ENCODE assay signal across 24 mouse cellular contexts in genomic region chr1:184534511-184534910, GRCm38 (mm10).
DNase-seq lines count a peak whose midpoint lies in the region; ATAC-seq and TF ChIP-seq lines count a peak whose summit lies in the region.
"Had no signal": no experiment of that assay in that cellular context is flagged by ENCODE, and none has a peak within 500 bp of the region (broad histone marks: within the 10 kb centered on the region; RNA-seq: fewer than 3 reads in every experiment).

No protein-coding gene starts in this region.

- no peaks in the 10 kb centered on the region for H3K36me3 ChIP-seq in heart, embryonic 10.5 days
- H3K36me3 ChIP-seq in CH12.LX (replicated peaks in 1 of 2; ENCODE audit: control insufficient read depth in 1 of 2, insufficient read depth in 1 of 2, low read length in 1 of 2), result no peaks in the 10 kb centered on the region
- no peaks in the 10 kb centered on the region for H3K36me3 ChIP-seq in hindbrain, embryonic 14.5 days (replicated peaks; ENCODE audit: control insufficient read depth, insufficient read depth)
- H3K36me3 ChIP-seq in forebrain, embryonic 12.5 days (replicated peaks), result no peaks in the 10 kb centered on the region
- H3K36me3 ChIP-seq: embryonic facial prominence, embryonic 12.5 days; embryonic facial prominence, embryonic 15.5 days; heart, embryonic 13.5 days; hindbrain, embryonic 12.5 days had no signal

- no peak for TF ChIP-seq CTCF in CH12.LX (conservative IDR thresholded peaks at IDR 0.05 in 1 of 2, IDR thresholded peaks at IDR 0.05 in 1 of 2; ENCODE audit: low read depth in 2 of 2, low read length in 2 of 2)

- WGBS in heart, embryonic 10.5 days, result 84% methylated on average over 4 of the region's 4 CpGs
- 88% methylated on average over 4 of the region's 4 CpGs for WGBS in hindbrain, embryonic 14.5 days
- WGBS in forebrain, embryonic 12.5 days, result 86% methylated on average over 4 of the region's 4 CpGs

- dilution Hi-C loops in CH12.LX (cut with MboI; ENCODE audit: extremely low pct_ligation_motif_present, extremely low pct_unique_long_range_greater_than_20kb, low sequenced_read_pairs), result no loop called here

- H3K4me3 ChIP-seq in heart, embryonic 10.5 days, result no peak overlapping the region
- no peak overlapping the region for H3K4me3 ChIP-seq in CH12.LX (replicated peaks in 1 of 3; ENCODE audit: low read depth in 2 of 3, low read length in 2 of 3, poor library complexity in 1 of 3)
- no peak overlapping the region for H3K4me3 ChIP-seq in hindbrain, embryonic 14.5 days (replicated peaks; ENCODE audit: low read length)
- no peak overlapping the region for H3K4me3 ChIP-seq in forebrain, embryonic 12.5 days (replicated peaks)
- H3K4me3 ChIP-seq: embryonic facial prominence, embryonic 12.5 days; embryonic facial prominence, embryonic 15.5 days; erythroblast, embryonic 14.5 days; forebrain, embryonic 13.5 days; heart, embryonic 13.5 days; hindbrain, embryonic 12.5 days had no signal

- DNase-seq in heart, embryonic 10.5 days (ENCODE audit: low spot score), result peak; percentile 33
- DNase-seq in heart, postnatal 10 days, result no peak
- peak; percentile 87 for DNase-seq in CH12.LX (ENCODE audit: extremely low read depth)
- peak; percentile 28 for DNase-seq in induced T-regulatory cell, adult 2 months (ENCODE audit: low read depth)
- no peak for DNase-seq in hindbrain, embryonic 14.5 days (ENCODE audit: low spot score)
- no peak for DNase-seq in cerebellum, adult 18-20 months
- DNase-seq: adrenal gland, adult 2 months; adrenal gland, postnatal 14 days; cerebellum, adult 11-12 months; cerebellum, adult 9-10 months; cerebellum, postnatal 14 days; gastrocnemius, postnatal 10 days; gastrocnemius, postnatal 36 days; kidney, adult 8-10 months had no signal

- peak; percentile 99 for TF ChIP-seq EP300 in CH12.LX (IDR thresholded peaks at IDR 0.05; ENCODE audit: low read length)

- no peaks in the 10 kb centered on the region for H3K27me3 ChIP-seq in heart, embryonic 10.5 days (ENCODE audit: insufficient read depth, poor library complexity, severe bottlenecking)
- H3K27me3 ChIP-seq in CH12.LX (replicated peaks), result no peaks in the 10 kb centered on the region
- no peaks in the 10 kb centered on the region for H3K27me3 ChIP-seq in hindbrain, embryonic 14.5 days (ENCODE audit: control insufficient read depth, insufficient read depth, low read length)
- no peaks in the 10 kb centered on the region for H3K27me3 ChIP-seq in forebrain, embryonic 12.5 days
- H3K27me3 ChIP-seq: embryonic facial prominence, embryonic 12.5 days; embryonic facial prominence, embryonic 15.5 days; forebrain, embryonic 13.5 days; hindbrain, embryonic 12.5 days had no signal

- H3K9ac ChIP-seq in CH12.LX (ENCODE audit: insufficient read depth, low read depth), result no peak overlapping the region
- H3K9ac ChIP-seq in hindbrain, embryonic 14.5 days, result no peak overlapping the region
- no peak overlapping the region for H3K9ac ChIP-seq in forebrain, embryonic 12.5 days
- H3K9ac ChIP-seq: embryonic facial prominence, embryonic 12.5 days; embryonic facial prominence, embryonic 15.5 days; forebrain, embryonic 13.5 days; heart, embryonic 13.5 days; hindbrain, embryonic 12.5 days had no signal

- H3K9me3 ChIP-seq in heart, embryonic 10.5 days, result no peaks in the 10 kb centered on the region
- H3K9me3 ChIP-seq in CH12.LX (replicated peaks; ENCODE audit: low read length), result no peaks in the 10 kb centered on the region
- no peaks in the 10 kb centered on the region for H3K9me3 ChIP-seq in hindbrain, embryonic 14.5 days (ENCODE audit: control insufficient read depth, low read length)
- H3K9me3 ChIP-seq in forebrain, embryonic 12.5 days, result no peaks in the 10 kb centered on the region
- H3K9me3 ChIP-seq: embryonic facial prominence, embryonic 12.5 days; embryonic facial prominence, embryonic 15.5 days; forebrain, embryonic 13.5 days; heart, embryonic 13.5 days; hindbrain, embryonic 12.5 days had no signal

- H3K4me2 ChIP-seq in CH12.LX (ENCODE audit: insufficient read depth, low read depth, poor library complexity, severe bottlenecking), result peak overlapping the region; percentile 78
- H3K4me2 ChIP-seq in hindbrain, embryonic 14.5 days (replicated peaks), result no peak overlapping the region
- H3K4me2 ChIP-seq in forebrain, embryonic 12.5 days, result no peak overlapping the region
- H3K4me2 ChIP-seq: embryonic facial prominence, embryonic 12.5 days; embryonic facial prominence, embryonic 15.5 days; forebrain, embryonic 13.5 days; heart, embryonic 13.5 days; hindbrain, embryonic 12.5 days had no signal

- no peaks in the 10 kb centered on the region for H3K4me1 ChIP-seq in heart, embryonic 10.5 days
- H3K4me1 ChIP-seq in CH12.LX (ENCODE audit: control insufficient read depth in 1 of 2, insufficient read depth in 2 of 2), result peaks cover 22 to 33% of the 10 kb centered on the region in 2 experiments
- H3K4me1 ChIP-seq in hindbrain, embryonic 14.5 days (replicated peaks; ENCODE audit: control insufficient read depth, insufficient read depth, low read length), result no peaks in the 10 kb centered on the region
- no peaks in the 10 kb centered on the region for H3K4me1 ChIP-seq in forebrain, embryonic 12.5 days
- H3K4me1 ChIP-seq: embryonic facial prominence, embryonic 12.5 days; forebrain, embryonic 13.5 days; heart, embryonic 13.5 days; hindbrain, embryonic 12.5 days had no signal

- no peak for TF ChIP-seq POLR2A in CH12.LX (IDR thresholded peaks at IDR 0.05; ENCODE audit: low read depth, low read length)

- H3K27ac ChIP-seq in heart, embryonic 10.5 days, result no peak overlapping the region
- H3K27ac ChIP-seq in CH12.LX (ENCODE audit: insufficient read depth, low read depth), result no peak overlapping the region
- H3K27ac ChIP-seq in hindbrain, embryonic 14.5 days, result no peak overlapping the region
- no peak overlapping the region for H3K27ac ChIP-seq in forebrain, embryonic 12.5 days
- H3K27ac ChIP-seq: embryonic facial prominence, embryonic 12.5 days; embryonic facial prominence, embryonic 15.5 days; forebrain, embryonic 13.5 days; heart, embryonic 13.5 days; hindbrain, embryonic 12.5 days had no signal

- H3K79me2 ChIP-seq in CH12.LX (replicated peaks; ENCODE audit: control insufficient read depth, extremely low read depth, insufficient read depth, poor library complexity, severe bottlenecking), result no peaks in the 10 kb centered on the region

- ATAC-seq in hindbrain, embryonic 14.5 days (ENCODE audit: low FRiP score), result no peak
- no peak for ATAC-seq in forebrain, embryonic 12.5 days (ENCODE audit: low FRiP score)
- ATAC-seq: forebrain, embryonic 13.5 days; forebrain, embryonic 16.5 days; hindbrain, embryonic 16.5 days; intestine, postnatal 0 days had no signal

- intact Hi-C loops in heart, postnatal 10 days (cut with DNase I), result no loop called here

- in situ Hi-C loops in CH12.LX (cut with MboI; ENCODE audit: low pct_ligation_motif_present, low pct_unique_long_range_greater_than_20kb, low sequenced_read_pairs), result no loop called here

- TF ChIP-seq RAD21 in CH12.LX (IDR thresholded peaks at IDR 0.05; ENCODE audit: low read depth, low read length), result no peak; the same call in 1 of the 2 replicates

TF ChIP-seq in CH12.LX, 34 proteins besides CTCF, POLR2A, EP300 and RAD21 (continues in another document):
- TF ChIP-seq MAFK (IDR thresholded peaks at IDR 0.05; ENCODE audit: insufficient replicate concordance, low read length) (0 out of 2 replicates have a peak, but pooled peaks have one; percentile 8), CHD2 (IDR thresholded peaks at IDR 0.05; ENCODE audit: low read length) (peak; percentile 61; the same call in 1 of the 2 replicates), ZKSCAN1 (IDR thresholded peaks at IDR 0.05; ENCODE audit: borderline replicate concordance, low read depth, low read length) (no peak), GABPA (IDR thresholded peaks at IDR 0.05; ENCODE audit: insufficient replicate concordance, low read depth, low read length) (no peak), TCF12 (IDR thresholded peaks at IDR 0.05; ENCODE audit: low read depth, low read length) (no peak), USF1 (IDR thresholded peaks at IDR 0.05; ENCODE audit: low read depth, low read length) (no peak), MAZ (IDR thresholded peaks at IDR 0.05; ENCODE audit: low read depth, low read length) (no peak), TBP (conservative IDR thresholded peaks at IDR 0.05; ENCODE audit: low read depth, low read length) (no peak), SIN3A (IDR thresholded peaks at IDR 0.05; ENCODE audit: low read length) (no peak), POLR2AphosphoS2 (IDR thresholded peaks at IDR 0.05; ENCODE audit: low read depth, low read length) (no peak), CHD1 (IDR thresholded peaks at IDR 0.05; ENCODE audit: low read depth, low read length) (no peak), MAX (IDR thresholded peaks at IDR 0.05; ENCODE audit: low read length) (no peak; the same call in 1 of the 2 replicates), PAX5 (IDR thresholded peaks at IDR 0.05; ENCODE audit: low read length) (no peak), ETS1 (conservative IDR thresholded peaks at IDR 0.05; ENCODE audit: low read depth, low read length) (peak; percentile 76), NELFE (IDR thresholded peaks at IDR 0.05; ENCODE audit: low read depth, low read length) (no peak), ZC3H11A (IDR thresholded peaks at IDR 0.05; ENCODE audit: low read depth, low read length) (no peak), UBTF (IDR thresholded peaks at IDR 0.05; ENCODE audit: low read depth, low read length) (no peak), MYC (IDR thresholded peaks at IDR 0.05; ENCODE audit: low read depth, low read length) (0 out of 2 replicates have a peak, but pooled peaks have one; percentile 25), SMC3 (IDR thresholded peaks at IDR 0.05; ENCODE audit: low read depth, low read length) (peak; percentile 4; the same call in 1 of the 2 replicates), ELF1 (IDR thresholded peaks at IDR 0.05; ENCODE audit: low read depth, low read length) (0 out of 2 replicates have a peak, but pooled peaks have one; percentile 5), JUND (conservative IDR thresholded peaks at IDR 0.05; ENCODE audit: low read depth, low read length) (peak; percentile 99), RCOR1 (conservative IDR thresholded peaks at IDR 0.05; ENCODE audit: low read depth, low read length) (peak; percentile 71; the same call in 1 of the 2 replicates), IRF4 (IDR thresholded peaks at IDR 0.05; ENCODE audit: low read depth, low read length) (peak; percentile 97), NRF1 (IDR thresholded peaks at IDR 0.05; ENCODE audit: low read depth, low read length) (no peak), USF2 (conservative IDR thresholded peaks at IDR 0.05; ENCODE audit: low read depth, low read length) (no peak), MXI1 (IDR thresholded peaks at IDR 0.05; ENCODE audit: low read depth, low read length) (peak; percentile 34; the same call in 1 of the 2 replicates), ZMIZ1 (IDR thresholded peaks at IDR 0.05; ENCODE audit: low read depth, low read length) (no peak), KAT2A (IDR thresholded peaks at IDR 0.05; ENCODE audit: insufficient replicate concordance, low read length) (no peak), ZNF384 (IDR thresholded peaks at IDR 0.05; ENCODE audit: low read depth, low read length) (0 out of 2 replicates have a peak, but pooled peaks have one; percentile 22)

Comparison
In these comparisons a context has a peak if more than half of its experiments do, and no peak if none do; other contexts are left out.
1. DNase-seq: peak in heart, embryonic 10.5 days (single experiment), CH12.LX (single experiment) and induced T-regulatory cell, adult 2 months (single experiment); none in heart, postnatal 10 days (0 of 2), hindbrain, embryonic 14.5 days (single experiment) and cerebellum, adult 18-20 months (0 of 2).